Mouse (Mus musculus) embryonic facial prominence, embryonic 14.5 days (tissue): Measurements from ENCODE around the gene Sp3. TPM values are rescaled to one million over a fixed set of nuclear protein-coding genes. Genes with fewer than 3 reads are reported as not detected.
"Not testable (repeated sequence)": the region's sequence is repeated elsewhere in the genome, so short reads cannot be mapped to it uniquely, and the experiment has no call there.

Source experiments
- ATAC-seq: fragments of 200-750 bp; cut with Nextera tagmentation; 2 replicates; pipeline ENCODE4 v1.8.0; 2017; ENCODE audit warnings: low read depth, moderate number of reproducible peaks, moderate TSS enrichment
- DNase-seq: peaks from one replicate; pipeline ENCODE4 v3.0.0-alpha.2; 2015; ENCODE audit warnings: low spot score
- H3K27ac ChIP-seq: fragments of 300-500 bp; sonication (generic); replicated peaks from 2 replicates; pipeline ENCODE4 v1.5.1; 2014; ENCODE audit warnings: low read depth, mild to moderate bottlenecking, low read length, moderate library complexity
- H3K27me3 ChIP-seq: fragments of 300-500 bp; sonication (generic); replicated peaks from 2 replicates; pipeline ENCODE4 v1.6.1; 2014; ENCODE audit warnings: low read length; ENCODE audit not compliant: control insufficient read depth, insufficient read depth
- H3K36me3 ChIP-seq: fragments of 300-500 bp; sonication (generic); 2 replicates; pipeline ENCODE4 v1.6.1; 2014; ENCODE audit warnings: low read length, mixed read lengths; ENCODE audit not compliant: control insufficient read depth, insufficient read depth
- H3K4me1 ChIP-seq: fragments of 300-500 bp; sonication (generic); 2 replicates; pipeline ENCODE4 v1.6.1; 2014; ENCODE audit warnings: antibody characterized with exemption, low read length; ENCODE audit not compliant: control insufficient read depth, insufficient read depth
- H3K4me2 ChIP-seq: fragments of 300-500 bp; sonication (generic); 2 replicates; pipeline ENCODE4 v1.6.1; 2014; ENCODE audit warnings: low read depth, mild to moderate bottlenecking, low read length, moderate library complexity, mixed read lengths
- H3K4me3 ChIP-seq: fragments of 300-500 bp; sonication (generic); 2 replicates; pipeline ENCODE4 v1.5.1; 2014; ENCODE audit warnings: low read depth, mild to moderate bottlenecking, low read length
- H3K9ac ChIP-seq: fragments of 300-500 bp; sonication (generic); 2 replicates; pipeline ENCODE4 v1.6.1; 2014; ENCODE audit warnings: low read depth, mild to moderate bottlenecking, low read length, moderate library complexity, mixed read lengths
- H3K9me3 ChIP-seq: fragments of 300-500 bp; sonication (generic); 2 replicates; pipeline ENCODE4 v1.6.1; 2016; ENCODE audit warnings: low read length; ENCODE audit not compliant: control insufficient read depth
- WGBS: fragments of 180-500 bp; shearing (Covaris S2); extraction: QIAGEN DNeasy Blood & Tissue Kit; methylation state at CpG from one replicate; pipeline ENCODE4 v1.1.7; 2014; 5-methylcytosine and 5-hydroxymethylcytosine counted together
- microRNA-seq: library from miRNA; unstranded; fragments of <30 nt; microRNA quantifications from one replicate; pipeline ENCODE4, GENCODE M21; 2016; ENCODE audit warnings: borderline number of aligned reads
- polyA plus RNA-seq: library from polyadenylated mRNA; unstranded; fragments of >200 nt; fragmentation: Nextera tagmentation; extraction: Ambion mirVana; gene quantifications from 2 replicates; pipeline ENCODE4 v1.2.1, GENCODE M21; 2014

Gene Sp3
- polyA plus RNA-seq, 1 experiment from 2014 or later = 68.8 TPM

DNA sequence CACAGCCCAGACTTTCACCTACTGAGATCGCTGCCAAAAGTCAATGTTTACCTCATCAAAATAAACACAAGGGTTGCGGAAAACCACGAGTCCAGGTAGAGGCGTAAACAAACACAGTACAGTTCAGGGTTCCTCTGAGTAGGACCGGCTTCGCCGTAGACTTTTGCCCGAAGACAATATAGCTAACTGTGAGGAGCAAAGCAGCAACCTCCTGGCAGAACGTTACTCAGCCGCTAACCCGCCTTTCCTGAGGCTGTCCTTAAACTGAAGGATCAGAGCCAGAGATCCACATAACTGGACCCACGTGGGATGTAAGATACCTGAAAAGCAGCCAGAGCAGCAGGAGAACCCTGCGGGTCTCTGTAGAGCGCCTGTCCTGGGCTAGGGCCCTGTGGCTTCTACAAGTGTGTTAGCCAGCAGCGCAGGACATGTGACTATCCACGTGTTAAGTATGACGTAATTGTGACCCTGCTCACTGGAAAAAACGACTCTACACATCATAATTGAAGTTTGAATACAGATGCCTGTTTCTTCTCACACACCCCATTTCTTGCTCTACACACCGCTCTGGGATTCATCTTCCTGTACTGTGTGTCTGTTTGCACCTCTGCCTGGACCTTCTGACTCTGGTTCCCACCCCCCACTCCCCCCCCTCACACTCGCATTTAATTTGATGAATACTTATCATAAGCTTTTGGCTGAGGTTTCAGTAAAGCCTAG lies 71.9 kb downstream of the Sp3 start:
- ATAC-seq = peak; percentile 44; the same call in 1 of the 2 replicates

DNA sequence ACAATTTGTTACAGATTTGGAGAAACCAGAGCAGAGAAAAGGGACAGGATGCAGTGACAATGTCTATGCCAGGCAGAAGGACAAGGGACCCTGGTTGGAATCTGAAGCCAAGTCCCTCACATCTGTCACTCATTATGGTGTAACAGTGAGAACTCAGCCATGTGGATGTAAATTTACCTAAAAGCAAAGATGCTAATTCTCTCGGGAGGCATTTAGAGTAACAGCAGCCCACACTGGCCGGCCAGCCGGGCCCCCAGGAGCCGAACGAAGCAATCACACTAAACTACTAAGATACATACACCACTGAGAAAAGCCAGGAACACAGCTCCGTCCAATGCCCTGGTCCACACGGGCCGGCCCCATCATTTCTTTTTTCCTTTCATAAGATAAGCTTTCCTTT lies 73.5 kb downstream of the Sp3 start:
- H3K27ac ChIP-seq = no peak overlapping the region
- ATAC-seq (0 out of 2 replicates have a peak, but pooled peaks have one; percentile 22), DNase-seq (peak; percentile 56)
- no peaks in the 10 kb centered on the region for H3K27me3 ChIP-seq
- H3K9me3 ChIP-seq = no peaks in the 10 kb centered on the region
- no peak overlapping the region for H3K4me3 ChIP-seq
- no peak overlapping the region for H3K4me2 ChIP-seq
- no peaks in the 10 kb centered on the region for H3K36me3 ChIP-seq
- H3K4me1 ChIP-seq = peaks cover 8% of the 10 kb centered on the region; the same call in 1 of the 2 replicates
- WGBS = 22% methylated on average over 8 of the region's 8 CpGs
- no peak overlapping the region for H3K9ac ChIP-seq

More for the DNA sequence above, 71.9 kb downstream of the Sp3 start:
- Histone ChIP-seq H3K9me3 (no peaks in the 10 kb centered on the region), H3K36me3 (no peaks in the 10 kb centered on the region), H3K27ac (no peak overlapping the region), H3K4me1 (peaks cover 8% of the 10 kb centered on the region; the same call in 1 of the 2 replicates), H3K4me2 (no peak overlapping the region), H3K27me3 (no peaks in the 10 kb centered on the region), H3K4me3 (no peak overlapping the region), H3K9ac (no peak overlapping the region)
- 66% methylated on average over 20 of the region's 20 CpGs for WGBS
- DNase-seq = peak; percentile 64

DNA sequence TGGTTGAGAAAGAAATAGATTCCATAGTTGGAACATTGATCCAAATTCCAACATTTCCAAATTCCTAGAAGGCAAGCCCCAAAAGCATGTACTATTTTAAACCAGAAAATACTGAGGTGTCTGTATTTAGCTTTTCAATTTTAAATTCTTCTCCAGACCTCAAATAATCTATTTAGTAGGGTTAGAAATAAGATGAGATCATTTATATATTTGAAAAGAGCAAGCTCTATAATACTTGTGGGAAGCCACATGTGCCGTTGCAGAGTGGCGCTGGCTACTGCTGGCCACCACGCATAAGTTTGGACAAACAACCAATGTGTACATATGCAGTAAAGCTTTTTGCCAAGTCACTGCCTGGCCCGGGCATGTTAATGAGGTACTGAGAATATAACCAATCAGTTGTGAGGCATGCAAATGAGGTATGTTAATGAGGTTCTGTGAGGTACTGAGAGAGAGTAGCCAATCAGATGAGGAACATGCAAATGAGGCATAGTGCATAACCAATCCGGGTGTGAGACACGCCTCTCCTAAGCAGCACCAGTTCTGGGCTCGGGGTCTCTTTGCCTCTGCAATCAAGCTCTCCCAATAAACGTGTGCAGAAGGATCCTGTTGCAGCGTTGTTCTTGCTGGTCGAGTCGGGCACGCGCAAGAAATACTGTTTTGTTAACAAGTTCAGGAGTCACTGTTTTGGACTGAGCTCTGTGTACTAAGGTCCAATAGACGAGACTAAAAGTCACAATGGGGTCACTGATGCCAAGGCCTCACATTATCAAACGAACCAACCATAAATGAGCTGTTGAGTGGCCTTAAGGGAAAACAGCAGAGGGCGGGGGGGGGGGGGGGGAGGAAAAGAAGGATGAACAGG lies 77.2 kb downstream of the Sp3 start:
- WGBS = 92% methylated on average over 15 of the region's 16 CpGs
- not testable (repeated sequence) for H3K27me3 ChIP-seq, ATAC-seq, H3K9me3 ChIP-seq, H3K36me3 ChIP-seq, H3K4me2 ChIP-seq, H3K27ac ChIP-seq, H3K4me3 ChIP-seq, H3K4me1 ChIP-seq, DNase-seq, H3K9ac ChIP-seq

- Histone ChIP-seq H3K4me1 (no peaks in the 10 kb centered on the region), H3K27ac (no peak overlapping the region), H3K9ac (no peak overlapping the region), H3K9me3 (0 out of 2 replicates have a peak, but pooled peaks cover 6% of the 10 kb centered on the region), H3K4me3 (no peak overlapping the region), H3K4me2 (no peak overlapping the region), H3K27me3 (no peaks in the 10 kb centered on the region), H3K36me3 (no peaks in the 10 kb centered on the region)
- ATAC-seq (no peak), DNase-seq (no peak)
- 93% methylated on average over 2 of the region's 2 CpGs for WGBS
Measured at GRCm38 (mm10) chr2:72898782-72899305, 81.4 kb downstream of the Sp3 start.

- 75% methylated on average over 3 of the region's 3 CpGs for WGBS
- no peak overlapping the region for H3K4me3 ChIP-seq
- 0 out of 2 replicates have a peak, but pooled peaks cover 6% of the 10 kb centered on the region for H3K9me3 ChIP-seq
- no peak overlapping the region for H3K27ac ChIP-seq
- DNase-seq = no peak
- H3K4me1 ChIP-seq = no peaks in the 10 kb centered on the region
- no peak for ATAC-seq
- no peaks in the 10 kb centered on the region for H3K36me3 ChIP-seq
- H3K27me3 ChIP-seq = no peaks in the 10 kb centered on the region
- no peak overlapping the region for H3K9ac ChIP-seq
- H3K4me2 ChIP-seq = no peak overlapping the region
Measured at GRCm38 (mm10) chr2:72898094-72898781, 82.0 kb downstream of the Sp3 start.

DNA sequence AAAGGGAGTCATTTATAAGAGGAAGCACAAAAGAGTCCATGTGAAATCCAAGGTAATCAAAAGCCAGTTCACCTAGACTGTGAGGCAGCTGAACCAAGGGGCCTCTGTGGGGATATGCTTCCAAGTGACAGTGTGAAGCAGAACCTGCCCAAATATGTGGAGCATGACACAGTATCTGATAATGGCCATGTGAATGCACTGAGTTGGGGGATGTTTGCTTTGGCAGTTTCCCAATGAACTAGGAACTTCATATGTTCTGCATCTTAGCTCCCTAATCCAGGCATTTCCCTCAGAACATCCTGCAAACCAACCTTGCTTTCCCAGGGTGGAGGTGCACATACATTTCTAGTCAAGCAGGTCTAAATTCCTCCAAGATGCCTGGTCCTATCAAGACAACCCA lies 90.4 kb downstream of the Sp3 start:
- Histone ChIP-seq H3K4me3 (no peak overlapping the region), H3K36me3 (no peaks in the 10 kb centered on the region), H3K27me3 (no peaks in the 10 kb centered on the region), H3K9ac (no peak overlapping the region), H3K9me3 (no peaks in the 10 kb centered on the region), H3K4me1 (0 out of 2 replicates have a peak, but pooled peaks cover 7% of the 10 kb centered on the region), H3K4me2 (no peak overlapping the region), H3K27ac (no peak overlapping the region)
- peak; percentile 62 for DNase-seq
- 0 out of 2 replicates have a peak, but pooled peaks have one; percentile 22 for ATAC-seq

Small RNA genes within 50 kb of the gene (microRNA-seq; reads per million reads assigned to microRNA genes)
- gene Gm25960 = not detected

Other genes with a start within 250 kb of the Sp3 start
- gene Gm11084, start 6.3 kb upstream of the Sp3 start, polyA plus RNA-seq = not detected in 2 replicates
- 90.7 and 98.7 TPM in 2 replicates for gene Ola1, start 238.5 kb upstream of the Sp3 start, polyA plus RNA-seq